Comparison of ENCODE assay signal across 15 mouse cellular contexts in the genomic region with DNA sequence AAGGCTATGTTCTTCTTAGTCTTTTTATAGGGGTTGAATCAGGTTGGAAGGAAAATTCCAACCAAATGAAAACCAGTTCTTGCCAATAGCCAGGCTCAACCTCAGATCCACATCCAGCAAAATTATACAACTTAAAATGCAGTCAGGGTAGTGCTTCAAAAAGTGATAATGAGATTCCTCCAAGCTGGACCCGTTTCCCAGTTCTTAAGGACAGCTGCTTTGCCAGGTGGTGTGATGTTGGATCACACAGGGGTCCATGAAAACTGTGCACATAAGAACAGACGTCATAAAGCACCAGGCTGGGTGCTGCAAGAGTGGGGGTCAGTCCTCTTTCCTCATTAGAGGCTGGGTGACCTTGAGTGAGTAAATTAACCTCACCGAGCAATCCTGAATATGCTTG.
DNase-seq lines count a peak whose midpoint lies in the region; ATAC-seq lines count a peak whose summit lies in the region.
"Had no signal": no experiment of that assay in that cellular context is flagged by ENCODE, and none has a peak within 500 bp of the region (broad histone marks: within the 10 kb centered on the region; RNA-seq: fewer than 3 reads in every experiment).

No protein-coding gene starts in this region.

- H3K9me3 ChIP-seq in forebrain, embryonic 15.5 days, result no peaks in the 10 kb centered on the region
- H3K9me3 ChIP-seq in kidney, embryonic 16.5 days (ENCODE audit: low read length), result no peaks in the 10 kb centered on the region
- H3K9me3 ChIP-seq: megakaryocyte, embryonic 14.5 days; neural tube, embryonic 15.5 days had no signal

- H3K27me3 ChIP-seq in forebrain, embryonic 15.5 days, result no peaks in the 10 kb centered on the region
- H3K27me3 ChIP-seq in kidney, embryonic 16.5 days (ENCODE audit: insufficient read depth, low read length), result no peaks in the 10 kb centered on the region
- H3K27me3 ChIP-seq: megakaryocyte, embryonic 14.5 days; neural tube, embryonic 15.5 days had no signal

- DNase-seq in frontal cortex, postnatal 10 days (ENCODE audit: low spot score in 2 of 2), result peak; percentile 14 to 34
- peak; percentile 60 to 71 for DNase-seq in left cerebral cortex, adult 18-20 months (ENCODE audit: low spot score in 2 of 2)
- peak; percentile 15 for DNase-seq in right cerebral cortex, postnatal 14 days
- DNase-seq in cerebellum, postnatal 10 days, result no peak
- DNase-seq: adrenal gland, adult 8-10 months; cerebellum, adult 11-12 months; gastrocnemius, postnatal 36 days; kidney, postnatal 10 days; lung, adult 2 months had no signal

- H3K27ac ChIP-seq in forebrain, embryonic 15.5 days (replicated peaks), result peak overlapping the region; percentile 73
- no peak overlapping the region for H3K27ac ChIP-seq in kidney, embryonic 16.5 days (ENCODE audit: low read length)
- H3K27ac ChIP-seq: neural tube, embryonic 15.5 days had no signal

- no peak overlapping the region for H3K4me2 ChIP-seq in forebrain, embryonic 15.5 days (replicated peaks)
- H3K4me2 ChIP-seq in kidney, embryonic 16.5 days (replicated peaks; ENCODE audit: low read depth, low read length), result no peak overlapping the region
- H3K4me2 ChIP-seq: neural tube, embryonic 15.5 days had no signal

- H3K36me3 ChIP-seq in forebrain, embryonic 15.5 days, result no peaks in the 10 kb centered on the region
- no peaks in the 10 kb centered on the region for H3K36me3 ChIP-seq in kidney, embryonic 16.5 days (ENCODE audit: insufficient read depth, low read length)
- H3K36me3 ChIP-seq: neural tube, embryonic 15.5 days had no signal

- peak; percentile 95 for ATAC-seq in forebrain, embryonic 15.5 days (replicated peaks)
- ATAC-seq in kidney, embryonic 16.5 days (ENCODE audit: low FRiP score, low TSS enrichment), result no peak
- ATAC-seq in granulocyte monocyte progenitor cell, adult 5-6 weeks (replicated peaks; ENCODE audit: poor library complexity, severe bottlenecking), result no peak

- H3K9ac ChIP-seq in forebrain, embryonic 15.5 days (replicated peaks), result no peak overlapping the region
- no peak overlapping the region for H3K9ac ChIP-seq in kidney, embryonic 16.5 days (replicated peaks; ENCODE audit: low read length)
- H3K9ac ChIP-seq: neural tube, embryonic 15.5 days had no signal

- 29% methylated on average over 3 of the region's 3 CpGs for WGBS in forebrain, embryonic 15.5 days
- 54% methylated on average over 3 of the region's 3 CpGs for WGBS in kidney, embryonic 16.5 days

- H3K4me3 ChIP-seq in forebrain, embryonic 15.5 days, result no peak overlapping the region
- H3K4me3 ChIP-seq in kidney, embryonic 16.5 days (ENCODE audit: low read length), result no peak overlapping the region
- H3K4me3 ChIP-seq: erythroblast, embryonic 14.5 days; megakaryocyte, embryonic 14.5 days; neural tube, embryonic 15.5 days had no signal

- peaks cover 6% of the 10 kb centered on the region; the same call in 1 of the 2 replicates for H3K4me1 ChIP-seq in forebrain, embryonic 15.5 days
- H3K4me1 ChIP-seq in kidney, embryonic 16.5 days (ENCODE audit: insufficient read depth, low read length), result no peaks in the 10 kb centered on the region
- H3K4me1 ChIP-seq: megakaryocyte, embryonic 14.5 days; neural tube, embryonic 15.5 days had no signal

Comparison
In these comparisons a context has a peak if more than half of its experiments do, and no peak if none do; other contexts are left out.
1. DNase-seq: peak in frontal cortex, postnatal 10 days (2 of 2), left cerebral cortex, adult 18-20 months (2 of 2) and right cerebral cortex, postnatal 14 days (single experiment); none in cerebellum, postnatal 10 days (0 of 2).